Mouse (Mus musculus): ENCODE measurements around the gene Palld. TPM values are rescaled to one million over a fixed set of nuclear protein-coding genes. Genes with fewer than 3 reads are reported as not detected.

Gene Palld
- polyA plus RNA-seq, 1 experiment from 2014 or later = 62.3 TPM

DNA sequence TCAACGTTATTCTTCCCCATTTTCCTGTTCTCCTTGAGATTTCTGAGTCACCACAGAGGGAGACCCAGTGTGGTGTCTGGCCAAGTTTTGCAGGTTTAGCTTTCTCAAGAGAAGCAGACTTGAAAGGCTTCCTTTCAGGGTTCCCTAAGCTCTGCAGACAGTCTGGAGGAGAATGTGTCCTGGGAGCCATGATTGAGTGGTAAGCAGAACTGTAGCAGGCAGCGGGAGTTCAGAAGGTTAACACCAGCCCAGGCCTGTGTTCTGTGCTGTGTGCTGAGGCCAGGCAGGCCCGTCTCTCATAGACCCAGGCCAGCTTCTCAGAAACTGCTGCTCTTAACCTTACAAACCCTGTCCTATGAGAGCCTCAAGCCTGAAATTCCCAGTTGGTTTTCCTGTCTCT is 263.5 kb downstream of the Palld start:
- Histone ChIP-seq H3K27me3 (replicated peaks; ENCODE audit: control insufficient read depth, insufficient read depth, low read length) (no peaks in the 10 kb centered on the region), H3K27ac (ENCODE audit: low read depth, low read length) (no peak overlapping the region), H3K4me3 (ENCODE audit: low read depth, low read length) (no peak overlapping the region), H3K4me2 (replicated peaks; ENCODE audit: low read depth) (no peak overlapping the region), H3K9me3 (ENCODE audit: control insufficient read depth) (no peaks in the 10 kb centered on the region), H3K9ac (ENCODE audit: low read depth, low read length) (no peak overlapping the region), H3K36me3 (ENCODE audit: control insufficient read depth, insufficient read depth) (no peaks in the 10 kb centered on the region; the same call in 1 of the 2 replicates), H3K4me1 (replicated peaks; ENCODE audit: control insufficient read depth, insufficient read depth, low read length) (no peaks in the 10 kb centered on the region)
- no peak for ATAC-seq
- WGBS = 55% methylated on average over 3 of the region's 3 CpGs
- TF ChIP-seq CTCF (IDR thresholded peaks at IDR 0.05; ENCODE audit: low read depth) = no peak

DNA sequence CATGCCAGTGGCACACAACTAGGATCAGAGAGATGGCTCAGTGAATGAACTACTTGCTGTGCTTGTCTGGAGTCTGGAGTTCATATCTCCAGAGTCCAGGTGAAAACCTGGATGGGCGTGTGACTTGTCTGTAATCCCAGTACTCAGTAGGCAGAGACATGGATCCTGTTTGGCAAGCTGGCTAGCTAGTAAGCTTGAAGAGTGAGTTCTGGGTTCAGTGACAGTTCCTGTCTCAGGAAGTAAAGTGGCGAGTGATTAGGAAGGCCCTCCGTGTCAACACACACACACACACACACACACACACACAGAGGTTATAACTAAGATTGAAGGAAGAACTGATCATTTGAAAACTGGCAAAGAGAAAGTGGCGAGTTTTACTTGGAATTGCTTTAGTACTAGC is 264.8 kb downstream of the Palld start:
- Histone ChIP-seq H3K9me3 (ENCODE audit: control insufficient read depth) (no peaks in the 10 kb centered on the region), H3K4me3 (ENCODE audit: low read depth, low read length) (no peak overlapping the region), H3K36me3 (ENCODE audit: control insufficient read depth, insufficient read depth) (no peaks in the 10 kb centered on the region; the same call in 1 of the 2 replicates), H3K9ac (ENCODE audit: low read depth, low read length) (no peak overlapping the region), H3K27me3 (replicated peaks; ENCODE audit: control insufficient read depth, insufficient read depth, low read length) (no peaks in the 10 kb centered on the region), H3K4me1 (replicated peaks; ENCODE audit: control insufficient read depth, insufficient read depth, low read length) (no peaks in the 10 kb centered on the region), H3K4me2 (replicated peaks; ENCODE audit: low read depth) (no peak overlapping the region), H3K27ac (ENCODE audit: low read depth, low read length) (0 out of 2 replicates have a peak overlapping the region, but pooled peaks have one; percentile 35)
- TF ChIP-seq CTCF (IDR thresholded peaks at IDR 0.05; ENCODE audit: low read depth) = no peak
- no peak for ATAC-seq
- 67% methylated on average over 4 of the region's 4 CpGs for WGBS

DNA sequence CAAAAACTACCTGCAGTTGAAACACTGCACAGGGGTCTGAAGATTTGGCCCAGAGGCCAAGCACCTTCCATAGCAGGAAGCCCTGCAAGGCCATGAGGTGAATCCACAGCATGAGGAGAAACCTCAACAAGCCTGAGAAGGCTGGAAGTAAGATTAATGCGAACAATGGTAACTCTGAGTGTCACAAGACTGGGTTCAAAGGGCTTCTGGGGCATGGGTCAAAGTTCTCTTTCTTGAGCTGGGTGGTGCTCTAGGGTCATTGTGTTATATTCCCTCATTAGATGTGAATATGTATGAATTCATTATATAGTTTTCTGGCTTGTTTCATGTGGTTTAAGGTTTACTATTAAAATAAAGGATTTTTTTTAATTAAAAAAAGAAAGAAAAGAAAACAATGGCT is 267.7 kb downstream of the Palld start:
- H3K27me3 ChIP-seq (replicated peaks; ENCODE audit: control insufficient read depth, insufficient read depth, low read length) = no peaks in the 10 kb centered on the region
- H3K36me3 ChIP-seq (ENCODE audit: control insufficient read depth, insufficient read depth) = no peaks in the 10 kb centered on the region
- WGBS = 38% methylated on average over 1 of the region's 1 CpGs
- no peak for TF ChIP-seq CTCF (IDR thresholded peaks at IDR 0.05; ENCODE audit: low read depth)
- H3K4me1 ChIP-seq (replicated peaks; ENCODE audit: control insufficient read depth, insufficient read depth, low read length) = no peaks in the 10 kb centered on the region
- H3K4me3 ChIP-seq (ENCODE audit: low read depth, low read length) = no peak overlapping the region
- no peak overlapping the region for H3K4me2 ChIP-seq (replicated peaks; ENCODE audit: low read depth)
- no peaks in the 10 kb centered on the region for H3K9me3 ChIP-seq (ENCODE audit: control insufficient read depth)
- no peak overlapping the region for H3K9ac ChIP-seq (ENCODE audit: low read depth, low read length)
- peak; percentile 85 for ATAC-seq
- H3K27ac ChIP-seq (ENCODE audit: low read depth, low read length) = 0 out of 2 replicates have a peak overlapping the region, but pooled peaks have one; percentile 21

- no peak for TF ChIP-seq CTCF (IDR thresholded peaks at IDR 0.05; ENCODE audit: low read depth)
Measured at GRCm38 (mm10) chr8:61632331-61632730, 270.2 kb downstream of the Palld start.

DNA sequence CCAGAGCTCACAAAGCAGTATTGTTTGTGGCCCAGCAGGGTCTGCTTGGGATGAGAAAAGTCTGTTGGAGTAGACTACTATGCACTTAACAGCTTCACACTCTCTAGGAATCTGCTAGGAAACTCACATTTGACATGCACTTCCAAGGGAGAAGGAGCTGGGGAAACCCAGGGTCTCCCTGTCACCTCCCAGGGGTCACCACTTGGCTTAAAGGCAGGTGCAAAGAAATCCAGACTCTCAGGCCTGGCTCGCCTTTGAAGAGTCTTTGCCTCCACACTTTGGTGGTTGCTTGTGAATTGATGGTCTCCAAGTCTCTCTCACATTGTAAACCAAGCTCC is 272.9 kb downstream of the Palld start:
- H3K27ac ChIP-seq (ENCODE audit: low read depth, low read length) = no peak overlapping the region
- H3K9me3 ChIP-seq (ENCODE audit: control insufficient read depth) = no peaks in the 10 kb centered on the region
- no peak overlapping the region for H3K4me3 ChIP-seq (ENCODE audit: low read depth, low read length)
- TF ChIP-seq CTCF (IDR thresholded peaks at IDR 0.05; ENCODE audit: low read depth) = no peak
- no peak for ATAC-seq
- H3K36me3 ChIP-seq (ENCODE audit: control insufficient read depth, insufficient read depth) = no peaks in the 10 kb centered on the region
- H3K27me3 ChIP-seq (replicated peaks; ENCODE audit: control insufficient read depth, insufficient read depth, low read length) = no peaks in the 10 kb centered on the region
- H3K9ac ChIP-seq (ENCODE audit: low read depth, low read length) = no peak overlapping the region
- no peak overlapping the region for H3K4me2 ChIP-seq (replicated peaks; ENCODE audit: low read depth)
- H3K4me1 ChIP-seq (replicated peaks; ENCODE audit: control insufficient read depth, insufficient read depth, low read length) = 0 out of 2 replicates have a peak, but pooled peaks cover 5% of the 10 kb centered on the region
- WGBS = 90% methylated on average over 1 of the region's 1 CpGs

More at GRCm38 (mm10) chr8:61632331-61632730, 270.2 kb downstream of the Palld start:
- 67% methylated on average over 2 of the region's 2 CpGs for WGBS
- Histone ChIP-seq H3K9ac (ENCODE audit: low read depth, low read length) (no peak overlapping the region), H3K36me3 (ENCODE audit: control insufficient read depth, insufficient read depth) (no peaks in the 10 kb centered on the region), H3K4me3 (ENCODE audit: low read depth, low read length) (no peak overlapping the region), H3K4me2 (replicated peaks; ENCODE audit: low read depth) (no peak overlapping the region), H3K4me1 (replicated peaks; ENCODE audit: control insufficient read depth, insufficient read depth, low read length) (no peaks in the 10 kb centered on the region), H3K9me3 (ENCODE audit: control insufficient read depth) (no peaks in the 10 kb centered on the region), H3K27ac (ENCODE audit: low read depth, low read length) (no peak overlapping the region), H3K27me3 (replicated peaks; ENCODE audit: control insufficient read depth, insufficient read depth, low read length) (no peaks in the 10 kb centered on the region)
- ATAC-seq = no peak

DNA sequence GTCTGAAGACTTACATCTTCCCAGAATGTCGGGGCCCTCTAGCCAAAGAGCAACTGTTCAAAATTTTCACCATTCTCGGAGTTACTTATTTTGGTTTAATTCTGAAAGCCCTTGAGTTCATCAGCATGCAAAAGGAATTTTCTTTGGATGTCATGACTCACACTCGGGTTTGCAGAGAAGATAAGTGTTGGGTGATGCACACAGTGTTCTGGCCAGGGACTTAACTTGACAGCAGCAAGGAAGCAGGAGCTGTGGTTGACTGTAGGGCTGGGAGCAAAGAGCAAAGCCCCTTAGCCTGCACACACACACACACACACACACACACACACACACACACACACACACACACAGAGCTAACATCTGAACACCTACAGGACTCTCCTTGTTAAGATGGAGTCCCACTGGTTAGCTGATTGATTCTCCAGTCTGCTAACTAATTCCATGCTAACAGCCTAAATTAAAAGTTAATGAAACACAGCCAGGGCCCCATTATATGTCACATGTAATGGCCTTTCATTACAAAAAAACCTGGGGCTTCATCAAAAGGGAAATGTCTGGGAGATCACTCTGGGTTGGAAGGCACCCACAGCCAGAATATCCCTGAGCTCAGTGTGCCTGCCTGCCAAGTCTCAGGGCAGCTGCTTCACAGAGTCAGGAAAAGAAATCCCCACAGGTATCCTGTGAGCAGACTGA is 273.4 kb downstream of the Palld start:
- H3K4me3 ChIP-seq (ENCODE audit: low read depth, low read length) = no peak overlapping the region

More for the DNA sequence above, 273.4 kb downstream of the Palld start:
- H3K4me1 ChIP-seq (replicated peaks; ENCODE audit: control insufficient read depth, insufficient read depth, low read length) = 0 out of 2 replicates have a peak, but pooled peaks cover 5% of the 10 kb centered on the region
- no peaks in the 10 kb centered on the region for H3K27me3 ChIP-seq (replicated peaks; ENCODE audit: control insufficient read depth, insufficient read depth, low read length)
- H3K4me2 ChIP-seq (replicated peaks; ENCODE audit: low read depth) = no peak overlapping the region
- no peak overlapping the region for H3K9ac ChIP-seq (ENCODE audit: low read depth, low read length)
- TF ChIP-seq CTCF (IDR thresholded peaks at IDR 0.05; ENCODE audit: low read depth) = no peak
- H3K9me3 ChIP-seq (ENCODE audit: control insufficient read depth) = no peaks in the 10 kb centered on the region
- ATAC-seq = no peak
- no peak overlapping the region for H3K27ac ChIP-seq (ENCODE audit: low read depth, low read length)
- WGBS = 75% methylated on average over 3 of the region's 3 CpGs
- H3K36me3 ChIP-seq (ENCODE audit: control insufficient read depth, insufficient read depth) = no peaks in the 10 kb centered on the region
